Mouse (Mus musculus): ENCODE measurements around the gene Cyth1.

GRCm38 (mm10) chr11:118174752-118175151, 73.6 kb downstream of the Cyth1 start:
- TF ChIP-seq E2F4 (IDR thresholded peaks at IDR 0.05; ENCODE audit: insufficient replicate concordance, low read depth, low read length): no peak
- TF ChIP-seq CTCF (conservative IDR thresholded peaks at IDR 0.05 in 1 of 2, IDR thresholded peaks at IDR 0.05 in 1 of 2; ENCODE audit: low read depth in 2 of 2, low read length in 2 of 2): no peak
- TF ChIP-seq ZNF384 (IDR thresholded peaks at IDR 0.05; ENCODE audit: low read depth, low read length): no peak
- TF ChIP-seq EP300 (IDR thresholded peaks at IDR 0.05; ENCODE audit: low read length): no peak
- no peak for TF ChIP-seq POLR2A (IDR thresholded peaks at IDR 0.05; ENCODE audit: low read depth, low read length)
